Mouse (Mus musculus) stomach, postnatal 0 days (tissue): Measurements from ENCODE around the gene Ms4a5. TPM values are rescaled to one million over a fixed set of nuclear protein-coding genes. Genes with fewer than 3 reads are reported as not detected.
"Not testable (repeated sequence)": the region's sequence is repeated elsewhere in the genome, so short reads cannot be mapped to it uniquely, and the experiment has no call there.

Source experiments
- ATAC-seq: fragments of 200-750 bp; cut with Nextera tagmentation; 2 replicates; pipeline ENCODE4 v1.8.0; 2017; ENCODE audit not compliant: low FRiP score, low TSS enrichment
- DNase-seq: peaks from one replicate; pipeline ENCODE4 v3.0.0-alpha.2; 2016; ENCODE audit warnings: low spot score
- H3K27ac ChIP-seq: fragments of 300-500 bp; sonication (generic); replicated peaks from 2 replicates; pipeline ENCODE4 v1.5.1; 2014; ENCODE audit warnings: mild to moderate bottlenecking, control low read depth
- H3K27me3 ChIP-seq: fragments of 300-500 bp; sonication (generic); 2 replicates; pipeline ENCODE4 v1.6.1; 2014; ENCODE audit warnings: low read length; ENCODE audit not compliant: control insufficient read depth, insufficient read depth
- H3K36me3 ChIP-seq: fragments of 300-500 bp; sonication (generic); 2 replicates; pipeline ENCODE4 v1.6.1; 2014; ENCODE audit warnings: low read length, mixed read lengths; ENCODE audit not compliant: control insufficient read depth, insufficient read depth
- H3K4me1 ChIP-seq: fragments of 300-500 bp; sonication (generic); replicated peaks from 2 replicates; pipeline ENCODE4 v1.6.1; 2014; ENCODE audit warnings: antibody characterized with exemption; ENCODE audit not compliant: control insufficient read depth, insufficient read depth
- H3K4me2 ChIP-seq: fragments of 300-500 bp; sonication (generic); replicated peaks from 2 replicates; pipeline ENCODE4 v1.6.1; 2014; ENCODE audit warnings: low read depth, mild to moderate bottlenecking, control low read depth, moderate library complexity
- H3K4me3 ChIP-seq: fragments of 300-500 bp; sonication (generic); 2 replicates; pipeline ENCODE4 v1.5.1; 2014; ENCODE audit warnings: low read depth, low read length, control low read depth
- H3K9ac ChIP-seq: fragments of 300-500 bp; sonication (generic); 2 replicates; pipeline ENCODE4 v1.6.1; 2014; ENCODE audit warnings: mild to moderate bottlenecking, low read length, control low read depth, mixed read lengths
- H3K9me3 ChIP-seq: fragments of 300-500 bp; sonication (generic); 2 replicates; pipeline ENCODE4 v1.6.1; 2016; ENCODE audit warnings: low read length; ENCODE audit not compliant: control insufficient read depth
- CTCF ChIP-seq: IDR thresholded peaks from 2 replicates; pipeline ENCODE4 v1.5.1; 2016; ENCODE audit warnings: antibody characterized with exemption, low read depth, mild to moderate bottlenecking, moderate library complexity
- EP300 ChIP-seq: optimal IDR thresholded peaks from 2 replicates; pipeline ENCODE3; 2016; ENCODE audit warnings: antibody characterized with exemption
- WGBS: fragments of 180-500 bp; shearing (Covaris S2); extraction: QIAGEN DNeasy Blood & Tissue Kit; methylation state at CpG from one replicate; pipeline ENCODE4 v1.1.7; 2014; 5-methylcytosine and 5-hydroxymethylcytosine counted together
- polyA plus RNA-seq: library from polyadenylated mRNA; unstranded; fragments of >200 nt; fragmentation: Nextera tagmentation; extraction: Ambion mirVana; gene quantifications from 2 replicates; pipeline ENCODE4 v1.2.1, GENCODE M21; 2015

Ms4a5 gene
- not detected in 2 replicates for polyA plus RNA-seq

DNA sequence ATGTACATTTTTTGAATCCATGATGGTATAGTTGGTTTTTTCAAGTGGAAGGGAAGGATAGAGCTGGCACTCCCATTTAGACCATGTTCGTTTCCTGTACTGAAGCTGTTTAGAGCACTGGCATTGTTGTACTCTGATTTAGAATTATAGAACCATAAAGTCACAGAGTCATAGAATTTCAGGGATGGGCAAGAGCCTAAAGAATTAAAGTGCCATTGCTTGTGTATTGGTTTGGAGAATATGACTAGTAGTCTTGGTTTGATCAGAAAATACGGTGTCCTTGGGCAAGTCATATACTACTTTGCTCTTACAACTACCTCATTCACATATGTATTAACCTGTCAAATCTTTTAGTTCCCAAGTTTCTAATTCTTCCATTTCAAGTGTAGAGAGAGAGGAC lies at the start of gene Ms4a5:
TSS of gene Ms4a5 (minus strand) at position 101 of the 400 bp plus-strand sequence.
- no peak within 1 kb of the TSS for H3K9ac ChIP-seq
- H3K27ac ChIP-seq = no peak within 1 kb of the TSS
- H3K4me3 ChIP-seq = no peak within 1 kb of the TSS
- ATAC-seq (no peak), DNase-seq (no peak)
- no peaks in the 10 kb centered on the region for H3K27me3 ChIP-seq
- no peaks in the 10 kb centered on the region for H3K4me1 ChIP-seq
- H3K36me3 ChIP-seq = no peaks in the 10 kb centered on the region
- TF ChIP-seq CTCF (no peak), EP300 (no peak)
- no peaks in the 10 kb centered on the region for H3K9me3 ChIP-seq
- no peak within 1 kb of the TSS for H3K4me2 ChIP-seq
- 84% methylated on average over 2 of the region's 2 CpGs for WGBS

DNA sequence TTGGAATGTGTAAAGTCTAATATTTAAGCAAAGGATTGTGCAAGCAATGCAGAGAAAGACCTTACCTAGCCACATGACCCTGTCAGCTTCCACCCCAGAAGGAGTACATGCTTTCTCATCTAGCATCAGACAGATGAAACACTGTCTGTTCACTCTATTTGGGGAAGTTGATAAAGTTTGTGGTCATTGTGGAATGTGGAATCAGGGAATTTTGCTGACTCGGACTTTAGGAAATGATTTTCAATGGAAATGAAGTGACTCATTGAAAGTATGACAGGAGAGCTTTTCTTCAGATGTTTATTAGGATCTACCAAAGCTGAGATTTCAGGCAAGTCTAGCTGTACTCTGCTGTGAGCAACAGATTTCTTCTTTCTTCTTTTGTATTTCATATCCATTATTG lies 37.5 kb upstream of the Ms4a5 start:
- no peak for TF ChIP-seq CTCF
- no peak for TF ChIP-seq EP300
- no peaks in the 10 kb centered on the region for H3K27me3 ChIP-seq
- 66% methylated on average over 1 of the region's 1 CpGs for WGBS
- DNase-seq (no peak), ATAC-seq (no peak)
- no peak overlapping the region for H3K9ac ChIP-seq
- H3K4me1 ChIP-seq = no peaks in the 10 kb centered on the region
- no peak overlapping the region for H3K4me3 ChIP-seq
- H3K27ac ChIP-seq = no peak overlapping the region
- H3K9me3 ChIP-seq = no peaks in the 10 kb centered on the region
- no peak overlapping the region for H3K4me2 ChIP-seq
- no peaks in the 10 kb centered on the region for H3K36me3 ChIP-seq

DNA sequence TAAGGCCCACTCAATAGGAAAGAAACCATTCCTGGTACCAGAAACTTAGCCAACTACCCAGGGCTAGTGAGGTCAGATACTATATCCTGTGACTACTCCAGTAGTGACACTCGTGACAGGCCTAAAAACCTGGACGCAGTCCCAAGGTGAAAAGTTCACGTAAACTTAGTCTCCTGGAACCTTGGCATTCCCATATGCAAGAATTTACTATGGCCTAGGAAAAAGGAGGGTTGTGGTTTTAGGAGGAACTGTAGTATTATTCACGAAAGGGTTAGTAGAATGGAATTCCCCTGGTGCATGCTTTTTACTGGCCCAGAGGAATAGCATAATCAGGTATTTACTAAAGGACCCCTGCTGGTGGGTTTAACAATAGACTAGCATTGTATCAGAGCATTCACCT lies 33.1 kb upstream of the Ms4a5 start:
- Histone ChIP-seq H3K27ac (no peak overlapping the region), H3K4me3 (no peak overlapping the region), H3K9me3 (no peaks in the 10 kb centered on the region), H3K4me1 (no peaks in the 10 kb centered on the region), H3K27me3 (no peaks in the 10 kb centered on the region), H3K4me2 (no peak overlapping the region), H3K36me3 (no peaks in the 10 kb centered on the region), H3K9ac (no peak overlapping the region)
- 86% methylated on average over 4 of the region's 4 CpGs for WGBS
- DNase-seq (no peak), ATAC-seq (no peak)
- TF ChIP-seq CTCF (no peak), EP300 (no peak)

DNA sequence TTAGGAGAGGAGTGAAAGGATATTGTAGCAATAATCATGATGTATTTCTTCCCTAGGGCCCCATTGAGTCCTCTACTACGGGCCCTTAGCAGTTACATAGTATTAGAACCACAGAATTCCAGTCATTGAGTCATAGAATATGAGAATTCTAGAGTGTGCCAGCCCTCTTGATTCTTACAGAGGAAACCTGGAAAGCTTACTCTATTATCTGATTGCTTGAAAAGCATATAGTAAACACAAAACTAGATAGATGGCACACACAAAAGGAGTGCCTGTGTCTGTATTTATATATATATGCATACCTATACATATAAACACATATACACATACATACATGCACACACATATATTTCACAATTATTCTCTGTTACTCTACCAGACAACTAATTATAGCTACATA lies 30.7 kb upstream of the Ms4a5 start, which contains the start of gene Ms4a14:
TSS of gene Ms4a14 (minus strand) at position 101 of the 400 bp plus-strand sequence.
- no peaks in the 10 kb centered on the region for H3K27me3 ChIP-seq
- TF ChIP-seq CTCF (no peak), EP300 (no peak)
- H3K9me3 ChIP-seq = no peaks in the 10 kb centered on the region
- H3K36me3 ChIP-seq = no peaks in the 10 kb centered on the region
- no peak within 1 kb of the TSS for H3K9ac ChIP-seq
- H3K27ac ChIP-seq = no peak within 1 kb of the TSS
- 69% methylated on average over 1 of the region's 1 CpGs for WGBS
- H3K4me1 ChIP-seq = no peaks in the 10 kb centered on the region
- no peak within 1 kb of the TSS for H3K4me3 ChIP-seq
- DNase-seq (no peak), ATAC-seq (no peak)
- H3K4me2 ChIP-seq = no peak within 1 kb of the TSS

DNA sequence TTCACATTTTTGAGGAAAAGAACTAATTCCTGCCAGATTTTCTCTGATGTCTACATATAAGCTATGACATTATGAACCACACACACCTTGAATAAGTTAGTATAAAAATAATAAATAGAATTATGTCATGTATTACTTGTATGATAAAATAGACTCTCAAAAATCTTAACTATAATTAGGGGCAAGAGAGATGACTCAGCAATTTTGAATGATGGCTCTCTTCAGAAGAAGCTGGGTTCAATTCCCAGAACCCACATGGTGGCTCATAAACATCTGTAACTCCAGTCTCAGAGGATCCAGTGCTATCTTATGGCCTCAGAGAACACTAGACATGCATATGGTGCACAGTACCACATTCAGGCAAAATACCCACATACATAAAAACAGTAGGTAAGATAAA lies 25.2 kb upstream of the Ms4a5 start:
- Histone ChIP-seq H3K9ac (no peak overlapping the region), H3K4me3 (no peak overlapping the region), H3K27ac (no peak overlapping the region), H3K4me1 (no peaks in the 10 kb centered on the region), H3K36me3 (no peaks in the 10 kb centered on the region), H3K9me3 (no peaks in the 10 kb centered on the region), H3K27me3 (no peaks in the 10 kb centered on the region), H3K4me2 (no peak overlapping the region)
- no peak for DNase-seq
- ATAC-seq = no peak
- TF ChIP-seq CTCF (no peak), EP300 (no peak)

DNA sequence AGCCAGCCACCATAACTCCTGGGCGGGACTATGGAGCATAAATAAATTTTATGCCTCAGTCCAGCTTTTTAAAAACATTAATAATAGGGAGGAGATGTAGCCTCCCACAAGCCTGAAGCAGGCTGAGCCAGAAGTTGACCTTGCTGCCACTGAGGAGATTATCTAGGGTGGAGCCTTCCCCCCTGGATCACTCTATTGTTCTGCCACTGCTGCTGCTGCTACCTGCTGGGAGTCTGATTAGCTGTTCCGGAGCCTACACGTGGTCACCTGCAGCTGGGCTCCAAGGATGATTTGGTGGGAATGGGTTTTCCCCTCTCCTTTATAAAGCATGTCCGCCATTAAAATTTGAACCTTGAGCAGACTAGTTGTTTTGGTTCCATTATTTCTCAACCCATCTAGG lies 15.9 kb upstream of the Ms4a5 start:
- not testable (repeated sequence) for DNase-seq, H3K27me3 ChIP-seq, H3K36me3 ChIP-seq, H3K4me1 ChIP-seq, H3K9me3 ChIP-seq, H3K4me2 ChIP-seq, H3K4me3 ChIP-seq, ATAC-seq, H3K27ac ChIP-seq, H3K9ac ChIP-seq
- 56% methylated on average over 4 of the region's 4 CpGs for WGBS
